Mouse (Mus musculus) liver, adult 2 months (tissue): ENCODE data around the gene Gm9125. TPM values are rescaled to one million over a fixed set of nuclear protein-coding genes. Genes with fewer than 3 reads are reported as not detected.
"Not testable (repeated sequence)": the region's sequence is repeated elsewhere in the genome, so short reads cannot be mapped to it uniquely, and the experiment has no call there.

Source experiments
- DNase-seq: peaks from one replicate; pipeline ENCODE4 v3.0.0-alpha.2; 2011; ENCODE audit warnings: low read depth, low spot score; ENCODE audit errors: extremely low read depth
- H3K27ac ChIP-seq: fragments of 200-500 bp; replicated peaks from 2 replicates; pipeline ENCODE4 v1.5.1; 2012; ENCODE audit warnings: low read depth, mild to moderate bottlenecking, control low read depth, inconsistent platforms, low read length; ENCODE audit not compliant: insufficient read depth
- H3K27me3 ChIP-seq: fragments of 200-500 bp; 2 replicates; pipeline ENCODE4 v1.6.1; 2012; ENCODE audit warnings: mild to moderate bottlenecking, moderate library complexity, low read length, inconsistent platforms; ENCODE audit not compliant: control insufficient read depth, insufficient read depth
- H3K36me3 ChIP-seq: fragments of 200-500 bp; 2 replicates; pipeline ENCODE4 v1.6.1; 2012; ENCODE audit warnings: low read length, inconsistent platforms; ENCODE audit not compliant: control insufficient read depth, insufficient read depth
- H3K4me1 ChIP-seq: fragments of 200-500 bp; 2 replicates; pipeline ENCODE4 v1.6.1; 2011; ENCODE audit warnings: low read length; ENCODE audit not compliant: control insufficient read depth, insufficient read depth
- H3K4me3 ChIP-seq: fragments of 200-500 bp; 2 replicates; pipeline ENCODE4 v1.5.1; 2011; ENCODE audit warnings: low read depth, mild to moderate bottlenecking, control low read depth, low read length, moderate library complexity; ENCODE audit not compliant: insufficient read depth
- H3K79me2 ChIP-seq: fragments of 200-500 bp; 2 replicates; pipeline ENCODE4 v1.6.1; 2012; ENCODE audit warnings: inconsistent platforms, mild to moderate bottlenecking, low read length, moderate library complexity; ENCODE audit not compliant: control insufficient read depth, insufficient read depth
- H3K9ac ChIP-seq: fragments of 200-500 bp; 2 replicates; pipeline ENCODE4 v1.6.1; 2012; ENCODE audit warnings: low read depth, mild to moderate bottlenecking, control low read depth, inconsistent platforms, low read length
- WGBS: fragments of 180-500 bp; shearing (Covaris S2); methylation state at CpG from one replicate; pipeline ENCODE4 v1.1.7; 2018; 5-methylcytosine and 5-hydroxymethylcytosine counted together
- polyA plus RNA-seq: library from polyadenylated mRNA; depleted of rRNA; stranded (reverse); fragments of >200 nt; gene quantifications from 2 replicates; pipeline ENCODE4 v1.2.3, GENCODE M21; 2012; rRNA removed
- total RNA-seq: library from RNA; depleted of rRNA; stranded (reverse); fragments of >200 nt; gene quantifications from 2 replicates; pipeline ENCODE4 v1.2.3, GENCODE M21; 2014; rRNA removed

The Gm9125 gene
- total RNA-seq: not detected in 2 replicates
- not detected in 2 replicates for polyA plus RNA-seq

DNA sequence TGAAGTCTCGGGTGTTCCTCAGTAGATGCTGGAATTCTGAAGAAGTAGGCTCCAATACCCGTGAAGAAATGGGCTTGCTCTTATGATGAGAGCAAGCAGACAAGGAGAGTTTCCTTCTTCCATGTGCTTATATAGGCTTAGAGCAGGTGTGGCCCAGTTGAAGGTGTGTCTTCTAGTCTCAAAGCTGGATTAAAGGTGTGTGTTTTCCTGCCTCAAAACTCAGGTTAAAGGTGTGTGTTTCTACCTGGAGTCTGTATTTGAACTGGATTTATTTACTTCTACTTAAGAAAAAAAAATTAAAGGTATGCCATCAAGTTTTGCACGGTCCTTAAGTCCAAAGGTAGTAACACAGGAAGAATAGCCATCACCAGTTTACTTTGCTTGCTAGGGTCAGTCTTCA lies at the start of gene Gm9125:
Gm9125 (minus strand) TSS at position 101 of the 400 bp plus-strand sequence.
- H3K4me3 ChIP-seq, H3K4me1 ChIP-seq, H3K9ac ChIP-seq, H3K27me3 ChIP-seq, DNase-seq, H3K36me3 ChIP-seq, H3K27ac ChIP-seq, H3K79me2 ChIP-seq: not testable (repeated sequence)
- whole genome bisulfite sequencing: 81% methylated on average over 2 of the region's 3 CpGs

DNA sequence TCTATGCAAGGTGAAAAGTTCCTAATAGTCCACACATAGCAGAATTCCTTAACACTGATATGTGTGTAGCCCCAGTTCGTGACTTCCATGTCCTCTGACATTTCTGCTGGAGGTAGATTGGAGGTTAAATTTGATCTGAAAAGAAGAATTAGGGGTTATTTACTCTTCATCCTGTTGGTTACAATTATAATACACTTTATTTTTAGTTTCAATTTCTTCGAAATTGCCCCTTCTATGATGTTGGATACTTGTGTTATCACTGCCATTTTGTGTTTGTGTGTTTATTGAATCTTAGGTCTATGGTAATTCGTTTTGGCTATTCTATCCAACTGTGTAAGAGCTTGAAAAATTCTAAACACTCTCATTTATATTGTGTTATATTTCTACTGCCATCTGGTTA lies 17.9 kb upstream of the Gm9125 start, which contains the start of gene Gm10697:
Gm10697 (minus strand) TSS at position 101 of the 400 bp plus-strand sequence.
- not testable (repeated sequence) for H3K9ac ChIP-seq, H3K36me3 ChIP-seq, H3K79me2 ChIP-seq, H3K4me3 ChIP-seq, DNase-seq, H3K27me3 ChIP-seq, H3K4me1 ChIP-seq, H3K27ac ChIP-seq
- 71% methylated on average over 2 of the region's 3 CpGs for WGBS

GRCm38 (mm10) chr3:94049566-94050121 lies 5.0 kb downstream of the Gm9125 start:
- H3K27ac ChIP-seq, H3K79me2 ChIP-seq, H3K36me3 ChIP-seq, DNase-seq, H3K4me3 ChIP-seq, H3K4me1 ChIP-seq, H3K9ac ChIP-seq, H3K27me3 ChIP-seq: not testable (repeated sequence)
- WGBS: 14% methylated on average over 1 of the region's 5 CpGs

GRCm38 (mm10) chr3:94038241-94038640 lies 16.4 kb downstream of the Gm9125 start:
- not testable (repeated sequence) for H3K4me1 ChIP-seq, H3K27ac ChIP-seq, H3K9ac ChIP-seq, H3K4me3 ChIP-seq, H3K79me2 ChIP-seq, H3K27me3 ChIP-seq, DNase-seq, H3K36me3 ChIP-seq
- 77% methylated on average over 1 of the region's 1 CpGs for WGBS

- DNase-seq, H3K36me3 ChIP-seq, H3K79me2 ChIP-seq, H3K27ac ChIP-seq, H3K27me3 ChIP-seq, H3K4me3 ChIP-seq, H3K4me1 ChIP-seq, H3K9ac ChIP-seq: not testable (repeated sequence)
- WGBS: 90% methylated on average over 18 of the region's 18 CpGs
Observed at GRCm38 (mm10) chr3:94034400-94034799, 20.3 kb downstream of the Gm9125 start.

Other genes with a start within 250 kb of the Gm9125 start
- not detected in 2 replicates for gene Tdpoz3, start 228.9 kb downstream of the Gm9125 start, total RNA-seq
- gene Tdpoz3, start 228.9 kb downstream of the Gm9125 start, polyA plus RNA-seq: not detected in 2 replicates
- not detected in 2 replicates for gene Gm9117, start 111.3 kb downstream of the Gm9125 start, total RNA-seq
- not detected in 2 replicates for gene Gm9117, start 111.3 kb downstream of the Gm9125 start, polyA plus RNA-seq
- not detected in 2 replicates for gene Tdpoz5, start 93.6 kb downstream of the Gm9125 start, total RNA-seq
- gene Tdpoz5, start 93.6 kb downstream of the Gm9125 start, polyA plus RNA-seq: not detected in 2 replicates
- not detected in 2 replicates for gene Gm10697, start 17.8 kb upstream of the Gm9125 start, total RNA-seq
- gene Gm10697, start 17.8 kb upstream of the Gm9125 start, polyA plus RNA-seq: not detected in 2 replicates
- gene Gm10696, start 123.3 kb upstream of the Gm9125 start, total RNA-seq: not detected in 2 replicates
- gene Gm10696, start 123.3 kb upstream of the Gm9125 start, polyA plus RNA-seq: not detected in 2 replicates
- not detected in 2 replicates for gene Gm5286, start 141.8 kb upstream of the Gm9125 start, total RNA-seq
- gene Gm5286, start 141.8 kb upstream of the Gm9125 start, polyA plus RNA-seq: not detected in 2 replicates
- gene Gm4778, start 209.2 kb upstream of the Gm9125 start, total RNA-seq: not detected in 2 replicates
- gene Gm4778, start 209.2 kb upstream of the Gm9125 start, polyA plus RNA-seq: not detected in 2 replicates